Mouse (Mus musculus): ENCODE data around the gene Fam20a. TPM values are rescaled to one million over a fixed set of nuclear protein-coding genes. Genes with fewer than 3 reads are reported as not detected.

Gene Fam20a
- polyA plus RNA-seq, 1 experiment, result 16.3 TPM

DNA sequence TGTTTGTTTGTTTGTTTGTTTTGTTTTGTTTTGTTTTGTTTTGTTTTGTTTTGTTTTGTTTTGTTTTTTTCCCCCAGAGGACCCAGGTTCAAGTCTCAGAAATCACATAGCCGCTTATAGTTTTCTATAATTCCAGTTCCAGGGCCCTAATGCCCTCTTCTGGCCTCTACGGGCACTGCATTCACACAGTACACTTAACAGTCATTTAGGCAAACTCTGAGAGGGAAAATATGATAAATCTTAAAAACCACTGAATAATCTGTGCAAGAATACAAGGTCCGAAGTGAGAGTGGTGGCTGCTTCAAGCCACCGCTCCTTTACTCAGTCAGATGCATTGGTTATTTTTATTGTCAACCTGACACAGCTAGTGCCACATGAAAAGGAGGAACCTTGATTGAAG, 94.4 kb downstream of the Fam20a start:
- WGBS, result 89% methylated on average over 4 of the region's 4 CpGs
- DNase-seq (ENCODE audit: low read depth, low spot score), result no peak

DNA sequence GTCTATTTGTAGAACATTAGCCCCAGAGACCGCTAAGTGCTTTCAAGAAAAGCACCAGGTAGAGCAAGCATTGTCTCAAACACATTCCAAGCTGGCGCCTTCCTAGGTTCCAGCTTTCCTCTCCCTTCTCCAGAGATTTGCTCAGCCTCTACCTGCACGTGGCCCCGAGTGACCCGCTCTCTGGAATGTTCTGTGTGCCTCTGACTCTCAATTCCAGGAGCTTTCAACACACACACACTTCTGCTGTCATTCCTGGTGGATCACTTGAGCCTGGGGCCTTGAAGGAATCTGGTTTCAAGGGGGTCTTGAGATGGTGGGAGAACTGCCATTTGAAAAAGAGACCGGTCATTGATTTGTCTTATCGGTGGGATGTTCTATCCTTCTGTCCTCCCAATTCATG, 98.8 kb downstream of the Fam20a start:
- 80% methylated on average over 7 of the region's 7 CpGs for WGBS
- DNase-seq (ENCODE audit: low read depth, low spot score), result no peak

DNA sequence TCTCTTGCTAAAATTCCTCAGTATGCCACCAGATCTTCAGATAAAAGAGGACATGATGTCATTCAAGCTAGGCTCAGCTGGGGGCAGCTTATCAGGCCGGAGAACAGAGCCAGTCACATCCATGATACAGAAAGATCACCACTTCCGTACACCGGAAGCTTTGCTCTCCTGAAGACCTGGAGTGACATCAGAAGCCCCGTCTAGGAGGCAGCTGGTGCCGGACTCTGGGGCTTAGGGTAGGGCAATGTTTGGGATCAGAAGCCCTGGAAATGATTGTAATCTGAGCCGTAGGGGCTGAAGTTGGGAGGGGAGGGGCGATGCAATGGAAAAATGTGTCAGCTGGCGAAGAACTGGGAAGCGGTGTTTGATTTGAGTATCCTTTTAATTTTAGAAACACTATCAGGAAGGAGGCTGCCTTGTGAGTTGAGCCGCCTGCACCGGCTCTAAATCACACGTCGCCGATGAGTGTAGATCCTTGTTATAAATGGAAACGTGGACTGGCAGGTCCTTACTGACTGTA, 99.5 kb downstream of the Fam20a start:
- no peak for DNase-seq (ENCODE audit: low read depth, low spot score)
- 22% methylated on average over 15 of the region's 15 CpGs for WGBS

DNA sequence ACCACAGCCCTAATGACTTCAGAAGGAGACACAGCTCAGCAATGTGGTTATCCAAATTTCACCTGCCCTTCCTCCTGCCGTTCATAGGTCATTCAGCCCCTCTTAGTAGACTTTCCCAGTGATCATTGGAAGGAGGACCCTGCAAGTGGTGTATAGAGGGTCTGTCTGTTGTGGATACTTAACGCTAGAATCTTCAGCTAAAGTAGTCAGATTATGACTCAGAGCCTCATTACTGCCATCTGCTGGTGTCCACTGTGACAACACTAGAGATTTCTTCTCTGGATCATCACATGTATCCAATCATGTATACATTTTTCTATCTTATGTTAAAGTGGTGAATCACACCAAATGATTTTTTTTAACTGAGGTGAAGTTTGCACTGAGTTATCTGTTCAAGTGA, 100.9 kb downstream of the Fam20a start:
- peak; percentile 29 for DNase-seq (ENCODE audit: low read depth, low spot score)
- WGBS, result 6% methylated on average over 2 of the region's 2 CpGs

DNA sequence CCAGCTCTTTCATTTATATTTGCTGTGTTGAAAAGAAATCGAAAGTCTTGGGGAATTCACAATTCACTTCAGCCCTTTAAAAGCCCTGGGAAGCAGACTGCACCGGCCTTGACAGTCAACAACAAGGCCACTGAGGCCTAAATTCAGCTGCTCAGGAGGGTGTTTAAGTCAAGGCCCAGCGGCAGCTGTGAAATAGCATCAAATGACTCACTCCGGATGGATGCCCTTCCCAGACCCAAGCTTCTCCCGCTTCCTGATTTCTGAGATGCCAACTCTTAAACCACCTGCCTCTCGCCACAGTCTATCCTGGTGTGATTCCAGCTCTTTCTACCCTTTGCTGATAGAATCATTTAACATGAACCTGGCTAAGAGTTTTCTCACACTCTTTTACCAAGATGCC, 101.7 kb downstream of the Fam20a start:
- DNase-seq (ENCODE audit: low read depth, low spot score), result no peak
- WGBS, result 80% methylated on average over 6 of the region's 6 CpGs

Other genes starting within 250 kb of the Fam20a start
- 2.3 and 3.2 TPM in 2 replicates for gene Arsg, start 248.9 kb downstream of the Fam20a start, polyA plus RNA-seq (2012; rRNA removed)
- 2.6 and 2.9 TPM in 2 replicates for gene Slc16a6, start 248.7 kb downstream of the Fam20a start, polyA plus RNA-seq (2012; rRNA removed)
- 7.4 and 10.9 TPM in 2 replicates for gene Wipi1, start 110.3 kb downstream of the Fam20a start, polyA plus RNA-seq (2012; rRNA removed)
- gene Prkar1a, start 72.9 kb downstream of the Fam20a start, polyA plus RNA-seq (2012; rRNA removed), result 43.8 and 53.0 TPM in 2 replicates
- 0.06 TPM in 1 of 2 replicates, not detected in the other for gene 1700012B07Rik, start 105.8 kb upstream of the Fam20a start, polyA plus RNA-seq (2012; rRNA removed)

Data from large intestine, adult 2 months (tissue).